Comparison of ENCODE assay signal across 8 mouse cellular contexts in the genomic region with DNA sequence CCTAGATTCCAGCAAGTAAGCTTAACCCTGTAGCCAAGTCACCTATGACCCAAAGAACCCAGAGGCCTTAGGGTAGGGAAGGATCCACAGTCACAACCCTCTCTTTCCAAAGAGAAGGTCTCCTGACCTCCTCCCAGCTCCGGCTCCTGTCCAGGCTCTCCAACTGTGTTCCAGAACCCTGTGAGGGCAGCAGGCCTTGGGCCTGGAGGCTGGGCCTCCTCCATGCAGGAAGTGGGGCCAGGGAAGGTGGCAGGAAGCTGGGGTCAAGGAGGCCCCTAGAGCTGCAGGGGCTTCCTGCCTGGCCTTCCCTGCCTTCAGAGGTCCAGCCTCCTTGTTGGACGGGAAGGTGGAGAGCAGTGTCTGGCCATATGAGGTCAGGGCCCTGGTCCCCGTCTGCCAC. TPM values are rescaled to one million over a fixed set of nuclear protein-coding genes. Genes with fewer than 3 reads are reported as not detected.
DNase-seq lines count a peak whose midpoint lies in the region; ATAC-seq and TF ChIP-seq lines count a peak whose summit lies in the region.

No protein-coding gene starts in this region.

- no peak overlapping the region for H3K4me3 ChIP-seq in lung, embryonic 15.5 days
- no peak overlapping the region for H3K4me3 ChIP-seq in lung, adult 2 months (replicated peaks; ENCODE audit: extremely low read depth, low read depth, low read length)
- no peak overlapping the region for H3K4me3 ChIP-seq in heart, embryonic 13.5 days
- no peak overlapping the region for H3K4me3 ChIP-seq in neural tube, embryonic 12.5 days

- peaks cover 49% of the 10 kb centered on the region for H3K36me3 ChIP-seq in lung, embryonic 15.5 days
- H3K36me3 ChIP-seq in heart, embryonic 13.5 days, result peaks cover 99% of the 10 kb centered on the region
- H3K36me3 ChIP-seq in neural tube, embryonic 12.5 days, result peaks cover 88% of the 10 kb centered on the region

- no peak for TF ChIP-seq CTCF in lung, adult 2 months (IDR thresholded peaks at IDR 0.05; ENCODE audit: insufficient read depth, low read length)

- WGBS in lung, embryonic 15.5 days, result 69% methylated on average over 3 of the region's 3 CpGs
- WGBS in lung, adult 2 months, result 43% methylated on average over 3 of the region's 3 CpGs
- 63% methylated on average over 3 of the region's 3 CpGs for WGBS in heart, embryonic 13.5 days
- WGBS in neural tube, embryonic 12.5 days, result 78% methylated on average over 3 of the region's 3 CpGs

- TF ChIP-seq POLR2A in lung, adult 2 months (IDR thresholded peaks at IDR 0.05; ENCODE audit: borderline replicate concordance, extremely low read depth, low read depth, low read length), result no peak

- H3K27ac ChIP-seq in lung, embryonic 15.5 days, result peak overlapping the region; percentile 39
- peak overlapping the region; percentile 70 for H3K27ac ChIP-seq in heart, embryonic 13.5 days (replicated peaks)
- H3K27ac ChIP-seq in neural tube, embryonic 12.5 days, result peak overlapping the region; percentile 32; the same call in 1 of the 2 replicates

- H3K27me3 ChIP-seq in lung, embryonic 15.5 days, result no peaks in the 10 kb centered on the region
- H3K27me3 ChIP-seq in heart, embryonic 13.5 days (replicated peaks), result no peaks in the 10 kb centered on the region
- peaks cover 4% of the 10 kb centered on the region; the same call in 1 of the 2 replicates for H3K27me3 ChIP-seq in neural tube, embryonic 12.5 days (replicated peaks)

- no peak overlapping the region for H3K4me2 ChIP-seq in lung, embryonic 15.5 days
- H3K4me2 ChIP-seq in heart, embryonic 13.5 days, result no peak overlapping the region
- 0 out of 2 replicates have a peak overlapping the region, but pooled peaks have one; percentile 5 for H3K4me2 ChIP-seq in neural tube, embryonic 12.5 days (replicated peaks)

- ATAC-seq in lung, embryonic 15.5 days (ENCODE audit: borderline replicate concordance, extremely low read depth, low FRiP score, low TSS enrichment), result no peak
- ATAC-seq in heart, embryonic 13.5 days (ENCODE audit: extremely low read depth, insufficient number of reproducible peaks, low FRiP score, low TSS enrichment), result 0 out of 2 replicates have a peak, but pooled peaks have one; percentile 28
- no peak for ATAC-seq in neural tube, embryonic 12.5 days (ENCODE audit: low FRiP score, low read depth)

- H3K4me1 ChIP-seq in lung, embryonic 15.5 days, result peaks cover 19% of the 10 kb centered on the region
- H3K4me1 ChIP-seq in lung, adult 2 months (ENCODE audit: control insufficient read depth, insufficient read depth, low read length), result peaks cover 3% of the 10 kb centered on the region; the same call in 1 of the 2 replicates
- peaks cover 40% of the 10 kb centered on the region for H3K4me1 ChIP-seq in heart, embryonic 13.5 days
- H3K4me1 ChIP-seq in neural tube, embryonic 12.5 days, result peaks cover 33% of the 10 kb centered on the region

- intact Hi-C loops in left cerebral cortex, postnatal 36 days (cut with DNase I), result no loop called here

- H3K9ac ChIP-seq in lung, embryonic 15.5 days, result no peak overlapping the region
- H3K9ac ChIP-seq in heart, embryonic 13.5 days, result no peak overlapping the region
- no peak overlapping the region for H3K9ac ChIP-seq in neural tube, embryonic 12.5 days

- no peaks in the 10 kb centered on the region for H3K9me3 ChIP-seq in lung, embryonic 15.5 days
- no peaks in the 10 kb centered on the region for H3K9me3 ChIP-seq in heart, embryonic 13.5 days
- H3K9me3 ChIP-seq in neural tube, embryonic 12.5 days, result no peaks in the 10 kb centered on the region

- no peak for DNase-seq in lung, adult 2 months
- DNase-seq in kidney, postnatal 14 days, result peak; percentile 79
- DNase-seq in left cerebral cortex, postnatal 36 days (ENCODE audit: low spot score in 2 of 2), result no peak
- no peak for DNase-seq in layer of hippocampus, adult 9-10 months (ENCODE audit: low spot score)
- DNase-seq in left cerebral cortex, adult 8-10 months (ENCODE audit: low spot score in 2 of 2), result no peak

RNA-seq across cellular contexts. Expression of a gene that starts 48.5 kb away (rescaled TPM):
- 8.7 and 9.2 TPM in 2 replicates for polyA plus RNA-seq in lung, embryonic 15.5 days (2015; fragmentation: Nextera tagmentation; extraction: Ambion mirVana)
- polyA plus RNA-seq in lung, adult 2 months (2012; rRNA removed), result 10.8 and 12.4 TPM in 2 replicates
- 4.4 and 5.2 TPM in 2 replicates for polyA plus RNA-seq in heart, embryonic 13.5 days (2015; fragmentation: Nextera tagmentation; extraction: Ambion mirVana)
- 21.6 and 22.8 TPM in 2 replicates for polyA plus RNA-seq in neural tube, embryonic 12.5 days (2016; fragmentation: Nextera tagmentation; extraction: Ambion mirVana)
- 10 to 100 TPM; 15.3 to 20.9 TPM for total RNA-seq in left cerebral cortex, postnatal 36 days (2021)
- total RNA-seq in left cerebral cortex, adult 8-10 months (2022), result 10 to 100 TPM; 20.8 to 23.0 (median 21.6) TPM
